Mouse (Mus musculus) layer of hippocampus, adult 6 months (tissue): ENCODE measurements around the gene Leo1. TPM values are rescaled to one million over a fixed set of nuclear protein-coding genes. Genes with fewer than 3 reads are reported as not detected.

ENCODE experiments used
- long read RNA-seq, 2 experiments: library from polyadenylated mRNA; unstranded; transcript quantifications; one replicate each; pipeline ENCODE4 v2.0.0; 2019 to 2020
- polyA plus RNA-seq: library from polyadenylated mRNA; unstranded; fragments of <200 nt; fragmentation: Nextera tagmentation; gene quantifications from 2 replicates; pipeline ENCODE4 v1.2.3, GENCODE M21; 2021

The Leo1 gene
- 18.7 and 19.9 TPM in 2 replicates for polyA plus RNA-seq
- long read RNA-seq, experiment 1, transcript Leo1-201 (12 exons, 2,180 nt): major isoform, 10 of 45 reads
- long read RNA-seq, experiment 1, partial matches to known transcripts: 33 of 45 reads
- long read RNA-seq, experiment 1, other reads (novel, unspliced or antisense): 2 of 45 reads
- long read RNA-seq, experiment 2, transcript Leo1-201 (12 exons, 2,180 nt): major isoform, 117 of 170 reads
- long read RNA-seq, experiment 2, partial matches to known transcripts: 51 of 170 reads
- long read RNA-seq, experiment 2, other reads (novel, unspliced or antisense): 2 of 170 reads

GRCm38 (mm10) chr9:75440796-75441666 is at the start of gene Leo1:
TSS of gene Leo1 (plus strand) at chr9:75441524.

GRCm38 (mm10) chr9:75409852-75410378 is 31.4 kb upstream of the Leo1 start, which contains the start of gene Mapk6:
TSS of gene Mapk6 (minus strand) at chr9:75410005.

Other genes with a start within 250 kb of the Leo1 start
- 0.14 and 0.60 TPM in 2 replicates for gene Myo5c, start 209.5 kb upstream of the Leo1 start, polyA plus RNA-seq
- gene Gnb5, start 135.2 kb upstream of the Leo1 start, polyA plus RNA-seq: 184 and 190 TPM in 2 replicates
- gene Bcl2l10, start 93.8 kb upstream of the Leo1 start, polyA plus RNA-seq: not detected in 2 replicates
- gene Mapk6, start 31.5 kb upstream of the Leo1 start, polyA plus RNA-seq: 20.8 and 24.5 TPM in 2 replicates
- gene Tmod3, start 118.1 kb downstream of the Leo1 start, polyA plus RNA-seq: 25.7 and 27.3 TPM in 2 replicates
- gene Tmod2, start 169.8 kb downstream of the Leo1 start, polyA plus RNA-seq: 325 and 442 TPM in 2 replicates
- 139 and 161 TPM in 2 replicates for gene Lysmd2, start 184.2 kb downstream of the Leo1 start, polyA plus RNA-seq
- 128 and 136 TPM in 2 replicates for gene Scg3, start 242.5 kb downstream of the Leo1 start, polyA plus RNA-seq